Mouse (Mus musculus) forebrain, embryonic 10.5 days (tissue): ENCODE measurements around the gene Siva1. TPM values are rescaled to one million over a fixed set of nuclear protein-coding genes. Genes with fewer than 3 reads are reported as not detected.
A peak's percentile ranks its signal among the peaks of the same experiment; 100 is the strongest.

Source experiments
- DNase-seq: peaks from one replicate; pipeline ENCODE4 v3.0.0-alpha.2; 2017; ENCODE audit warnings: low spot score; ENCODE audit errors: extremely low spot score
- H3K27ac ChIP-seq: fragments of 300-500 bp; sonication (generic); 2 replicates; pipeline ENCODE4 v1.5.1; 2016; ENCODE audit warnings: mild to moderate bottlenecking
- H3K27me3 ChIP-seq: fragments of 300-500 bp; sonication (generic); 2 replicates; pipeline ENCODE4 v1.6.1; 2016; ENCODE audit warnings: mild to moderate bottlenecking; ENCODE audit not compliant: poor library complexity, severe bottlenecking
- H3K36me3 ChIP-seq: fragments of 300-500 bp; sonication (generic); replicated peaks from 2 replicates; pipeline ENCODE4 v1.6.1; 2016; ENCODE audit warnings: mild to moderate bottlenecking, moderate library complexity
- H3K4me1 ChIP-seq: fragments of 300-500 bp; sonication (generic); 2 replicates; pipeline ENCODE4 v1.6.1; 2016
- H3K4me3 ChIP-seq: fragments of 300-500 bp; sonication (generic); 2 replicates; pipeline ENCODE4 v1.5.1; 2016; ENCODE audit warnings: mild to moderate bottlenecking, moderate library complexity
- H3K9me3 ChIP-seq: fragments of 300-500 bp; sonication (generic); 2 replicates; pipeline ENCODE4 v1.6.1; 2016; ENCODE audit warnings: mild to moderate bottlenecking, moderate library complexity
- WGBS: fragments of 180-500 bp; shearing (Covaris S2); methylation state at CpG from one replicate; pipeline ENCODE4 v1.1.7; 2016; 5-methylcytosine and 5-hydroxymethylcytosine counted together
- polyA plus RNA-seq: library from polyadenylated mRNA; unstranded; fragments of >200 nt; fragmentation: Nextera tagmentation; extraction: Ambion mirVana; gene quantifications from 2 replicates; pipeline ENCODE4 v1.2.1, GENCODE M21; 2016

Gene Siva1
- polyA plus RNA-seq, 1 experiment from 2014 or later: 369 TPM

- WGBS: 89% methylated on average over 18 of the region's 18 CpGs
- Histone ChIP-seq H3K9me3 (no peaks in the 10 kb centered on the region), H3K4me3 (no peak overlapping the region), H3K27me3 (no peaks in the 10 kb centered on the region), H3K36me3 (peaks cover 100% of the 10 kb centered on the region), H3K4me1 (peaks cover 76% of the 10 kb centered on the region), H3K27ac (peak overlapping the region; percentile 82)
- no peak for DNase-seq
These were observed 21.0 kb downstream of the Siva1 start for GRCm38 (mm10) chr12:112665445-112665844.

- Histone ChIP-seq H3K9me3 (no peaks in the 10 kb centered on the region), H3K27me3 (no peaks in the 10 kb centered on the region), H3K27ac (peak overlapping the region; percentile 82), H3K4me3 (no peak overlapping the region), H3K4me1 (peaks cover 76% of the 10 kb centered on the region), H3K36me3 (peaks cover 100% of the 10 kb centered on the region)
- no peak for DNase-seq
- WGBS: 91% methylated on average over 9 of the region's 9 CpGs
These were observed 21.5 kb downstream of the Siva1 start for GRCm38 (mm10) chr12:112665881-112666544.

GRCm38 (mm10) chr12:112667619-112668297 lies 23.3 kb downstream of the Siva1 start:
- no peak overlapping the region for H3K4me3 ChIP-seq
- H3K27ac ChIP-seq: no peak overlapping the region
- no peak for DNase-seq
- 86% methylated on average over 10 of the region's 10 CpGs for WGBS
- no peaks in the 10 kb centered on the region for H3K9me3 ChIP-seq
- H3K4me1 ChIP-seq: peaks cover 76% of the 10 kb centered on the region
- no peaks in the 10 kb centered on the region for H3K27me3 ChIP-seq
- peaks cover 94% of the 10 kb centered on the region for H3K36me3 ChIP-seq

GRCm38 (mm10) chr12:112670718-112671393 lies 26.4 kb downstream of the Siva1 start:
- Histone ChIP-seq H3K4me3 (peak overlapping the region; percentile 99), H3K27me3 (no peaks in the 10 kb centered on the region), H3K4me1 (peaks cover 69% of the 10 kb centered on the region), H3K27ac (peak overlapping the region; percentile 99), H3K36me3 (peaks cover 63% of the 10 kb centered on the region), H3K9me3 (no peaks in the 10 kb centered on the region)
- 57% methylated on average over 9 of the region's 9 CpGs for WGBS
- no peak for DNase-seq

- Histone ChIP-seq H3K27ac (peak overlapping the region; percentile 99), H3K4me3 (peak overlapping the region; percentile 99; the same call in 1 of the 2 replicates), H3K4me1 (peaks cover 67% of the 10 kb centered on the region), H3K27me3 (peaks cover 9% of the 10 kb centered on the region), H3K9me3 (no peaks in the 10 kb centered on the region), H3K36me3 (peaks cover 53% of the 10 kb centered on the region)
- no peak for DNase-seq
- WGBS: 85% methylated on average over 7 of the region's 7 CpGs
These were observed 27.4 kb downstream of the Siva1 start for GRCm38 (mm10) chr12:112671891-112672290.

DNA sequence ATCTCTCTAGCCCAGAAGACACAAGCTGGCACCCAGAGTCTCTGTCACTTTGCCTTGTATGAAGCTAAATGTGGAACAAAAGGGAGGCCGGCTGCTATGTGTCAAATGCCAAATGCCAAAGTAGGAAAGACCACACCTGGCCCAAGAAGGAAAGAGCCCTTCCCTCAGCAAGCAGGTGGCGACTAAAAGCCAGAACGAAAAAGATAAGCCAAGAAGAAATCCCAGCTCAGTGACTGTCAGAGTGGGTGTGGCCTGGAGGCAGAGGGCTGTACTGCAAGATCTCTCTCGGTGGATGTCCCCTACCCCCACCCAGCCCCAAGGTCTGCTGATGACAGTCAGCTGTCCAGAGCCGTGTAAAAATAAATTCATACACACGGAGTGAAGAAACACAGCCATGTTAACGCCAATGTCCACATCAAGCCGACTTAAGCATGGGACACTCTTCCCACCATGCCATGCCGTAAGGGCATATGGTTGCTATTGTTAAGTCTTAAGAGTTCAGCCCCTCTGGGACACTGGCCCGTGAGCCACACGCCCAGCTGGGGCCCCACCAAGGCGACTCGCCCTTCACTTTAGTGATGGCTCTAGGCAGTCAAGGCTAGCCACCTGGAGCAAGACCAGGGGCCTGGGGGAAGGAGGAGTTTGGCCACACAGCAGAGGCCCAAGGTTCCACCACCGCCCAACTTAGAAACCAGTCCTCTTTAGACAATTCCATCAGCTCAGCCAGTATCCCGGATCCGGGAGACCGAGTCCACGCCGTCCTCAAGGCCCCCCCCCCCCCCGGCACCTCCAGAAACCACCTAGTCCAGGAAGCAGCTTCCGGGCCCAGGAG lies 28.5 kb downstream of the Siva1 start:
- 15% methylated on average over 21 of the region's 21 CpGs for WGBS
- Histone ChIP-seq H3K4me3 (peak overlapping the region; percentile 99), H3K9me3 (no peaks in the 10 kb centered on the region), H3K36me3 (peaks cover 42% of the 10 kb centered on the region), H3K4me1 (peaks cover 71% of the 10 kb centered on the region), H3K27me3 (peaks cover 20% of the 10 kb centered on the region), H3K27ac (peak overlapping the region; percentile 99)
- DNase-seq: peak; percentile 48

DNA sequence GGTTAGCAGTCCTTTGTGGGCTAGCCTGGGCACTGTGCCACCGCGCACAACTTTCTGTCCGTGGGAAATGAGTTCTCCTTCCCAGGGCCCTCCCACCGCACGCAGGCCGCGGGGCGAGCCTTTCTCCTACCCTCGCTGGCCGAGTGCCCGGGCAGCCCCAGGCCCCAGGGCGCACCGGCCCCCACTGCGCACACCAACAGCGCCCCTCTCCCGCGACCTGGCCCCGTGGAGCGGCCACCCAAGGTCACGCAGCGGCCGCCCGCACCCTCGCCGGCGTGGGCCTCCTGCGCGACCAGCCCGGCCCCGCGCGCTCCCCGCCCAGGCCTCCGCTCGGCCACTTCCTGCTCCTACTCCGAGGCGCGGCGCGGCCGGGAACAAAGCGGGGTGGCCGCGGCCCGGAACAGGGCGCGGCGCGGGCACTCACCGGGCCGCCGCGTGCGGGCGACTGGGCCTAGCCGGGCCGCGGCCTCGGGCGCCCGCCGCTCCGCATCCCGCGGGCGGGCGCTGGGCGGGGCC lies 29.2 kb downstream of the Siva1 start:
- H3K27ac ChIP-seq: peak overlapping the region; percentile 99
- no peaks in the 10 kb centered on the region for H3K9me3 ChIP-seq
- peak; percentile 50 for DNase-seq
- under 1% methylated on average over 38 of the region's 68 CpGs for WGBS
- H3K4me1 ChIP-seq: peaks cover 78% of the 10 kb centered on the region
- peaks cover 35% of the 10 kb centered on the region for H3K36me3 ChIP-seq
- peaks cover 27% of the 10 kb centered on the region for H3K27me3 ChIP-seq
- H3K4me3 ChIP-seq: peak overlapping the region; percentile 99

GRCm38 (mm10) chr12:112674132-112675011 lies 29.9 kb downstream of the Siva1 start, which contains the start of gene Akt1:
TSS of gene Akt1 (minus strand) at chr12:112674884.
- H3K27ac ChIP-seq: peak within 1 kb of the TSS; percentile 99
- peaks cover 85% of the 10 kb centered on the region for H3K4me1 ChIP-seq
- 7% methylated on average over 70 of the region's 70 CpGs for WGBS
- H3K36me3 ChIP-seq: peaks cover 28% of the 10 kb centered on the region
- peak; percentile 72 for DNase-seq
- H3K9me3 ChIP-seq: no peaks in the 10 kb centered on the region
- H3K4me3 ChIP-seq: peak within 1 kb of the TSS; percentile 99
- H3K27me3 ChIP-seq: peaks cover 34% of the 10 kb centered on the region

DNA sequence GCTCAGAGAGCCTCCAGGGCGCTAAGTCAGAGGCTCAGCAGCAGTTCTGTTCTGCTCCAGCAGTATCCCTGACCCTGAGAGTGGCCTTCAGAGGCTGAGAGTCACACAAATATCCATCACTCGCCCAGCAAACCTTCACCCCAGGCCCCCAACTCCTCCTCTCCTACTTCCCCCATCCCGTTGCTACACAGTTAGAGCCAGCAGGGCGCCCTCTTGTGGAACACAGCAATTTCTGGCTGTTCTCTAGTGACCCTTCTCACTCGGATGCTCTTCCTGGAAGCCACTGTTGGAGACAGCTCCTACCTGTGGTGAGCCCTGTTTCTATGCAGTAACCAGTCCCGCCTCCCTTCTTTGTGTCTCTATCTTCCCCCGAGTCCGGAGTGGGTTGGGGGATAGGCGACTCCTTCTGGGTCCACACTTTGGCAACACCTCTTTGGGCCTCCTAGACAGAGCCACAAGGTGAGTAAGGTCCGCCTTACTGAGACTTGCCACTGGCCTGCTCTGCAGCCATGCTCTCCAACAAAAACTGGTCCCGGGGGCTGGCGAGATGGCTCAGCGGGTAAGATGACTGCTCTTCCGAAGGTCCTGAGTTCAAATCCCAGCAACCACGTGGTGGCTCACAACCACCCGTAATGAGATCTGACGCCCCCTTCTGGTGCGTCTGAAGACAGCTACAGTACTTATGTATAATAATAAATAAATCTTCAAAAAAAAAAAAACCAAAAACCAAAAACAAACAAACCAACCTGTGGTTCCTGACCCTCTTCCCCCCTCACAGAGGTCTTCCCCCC lies 31.0 kb downstream of the Siva1 start:
- WGBS: 17% methylated on average over 18 of the region's 18 CpGs

DNA sequence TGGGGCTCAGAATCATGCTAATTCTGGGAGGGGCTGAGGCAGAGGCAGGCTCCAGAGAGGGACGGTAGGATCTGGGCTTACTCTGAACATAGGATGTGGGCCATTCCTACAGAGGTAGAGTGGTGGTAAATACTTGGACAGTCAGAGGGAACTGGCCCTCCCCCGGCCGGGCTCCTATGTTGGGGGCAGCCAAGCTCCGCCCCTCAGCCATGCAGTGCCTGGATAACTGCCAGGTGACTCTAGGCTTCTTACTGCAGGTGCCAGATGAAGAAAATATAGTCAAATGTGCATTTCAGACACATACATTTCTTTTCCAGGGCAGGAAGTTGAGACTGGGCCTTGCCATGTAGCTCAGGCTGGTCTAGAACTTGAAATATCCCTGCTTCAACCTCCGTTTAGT lies 32.6 kb downstream of the Siva1 start:
- Histone ChIP-seq H3K9me3 (no peaks in the 10 kb centered on the region), H3K27ac (no peak overlapping the region), H3K4me3 (no peak overlapping the region), H3K4me1 (peaks cover 68% of the 10 kb centered on the region), H3K36me3 (peaks cover 18% of the 10 kb centered on the region), H3K27me3 (peaks cover 61% of the 10 kb centered on the region)
- DNase-seq: no peak
- WGBS: 73% methylated on average over 5 of the region's 5 CpGs

More for the DNA sequence above, 31.0 kb downstream of the Siva1 start:
- Histone ChIP-seq H3K27ac (peak overlapping the region; percentile 99), H3K27me3 (peaks cover 45% of the 10 kb centered on the region), H3K4me3 (peak overlapping the region; percentile 99), H3K36me3 (peaks cover 23% of the 10 kb centered on the region), H3K4me1 (peaks cover 84% of the 10 kb centered on the region), H3K9me3 (no peaks in the 10 kb centered on the region)
- peak; percentile 87 for DNase-seq
